Mouse (Mus musculus): ENCODE measurements around the gene Mdh1b.

The Mdh1b gene

GRCm38 (mm10) chr1:63730240-63730771 lies at the start of gene Mdh1b, which contains the start of gene Fastkd2:
TSS of gene Mdh1b (minus strand) at chr1:63730318.
TSS of gene Fastkd2 (plus strand) at chr1:63730614.
- peak; percentile 95 for DNase-seq (ENCODE audit: low read depth, low spot score)

GRCm38 (mm10) chr1:63776902-63777630 lies 46.9 kb upstream of the Mdh1b start:
- DNase-seq (ENCODE audit: low read depth, low spot score), result no peak

GRCm38 (mm10) chr1:63776396-63776795 lies 46.3 kb upstream of the Mdh1b start:
- no peak for DNase-seq (ENCODE audit: low read depth, low spot score)

GRCm38 (mm10) chr1:63770309-63770708 lies 40.2 kb upstream of the Mdh1b start:
- no peak for DNase-seq (ENCODE audit: low read depth, low spot score)

GRCm38 (mm10) chr1:63769167-63769566 lies 39.0 kb upstream of the Mdh1b start, which contains the start of gene 4933402D24Rik:
TSS of gene 4933402D24Rik (minus strand) at chr1:63769267.
- DNase-seq (ENCODE audit: low read depth, low spot score), result no peak

- no peak for DNase-seq (ENCODE audit: low read depth, low spot score)
Measured at GRCm38 (mm10) chr1:63768112-63768511, 38.0 kb upstream of the Mdh1b start.

GRCm38 (mm10) chr1:63764395-63764794 lies 34.3 kb upstream of the Mdh1b start:
- DNase-seq (ENCODE audit: low read depth, low spot score), result no peak

GRCm38 (mm10) chr1:63763881-63764386 lies 33.8 kb upstream of the Mdh1b start:
- no peak for DNase-seq (ENCODE audit: low read depth, low spot score)

GRCm38 (mm10) chr1:63763212-63763694 lies 33.1 kb upstream of the Mdh1b start:
- no peak for DNase-seq (ENCODE audit: low read depth, low spot score)

GRCm38 (mm10) chr1:63756005-63756404 lies 25.9 kb upstream of the Mdh1b start:
- peak; percentile 23 for DNase-seq (ENCODE audit: low read depth, low spot score)

GRCm38 (mm10) chr1:63729796-63730195 lies 322 bp downstream of the Mdh1b start:
- no peak for DNase-seq (ENCODE audit: low read depth, low spot score)

GRCm38 (mm10) chr1:63720161-63720560 lies 10.0 kb downstream of the Mdh1b start:
- DNase-seq (ENCODE audit: low read depth, low spot score), result no peak

GRCm38 (mm10) chr1:63708876-63709275 lies 21.2 kb downstream of the Mdh1b start:
- DNase-seq (ENCODE audit: low read depth, low spot score), result no peak

GRCm38 (mm10) chr1:63705733-63706132 lies 24.4 kb downstream of the Mdh1b start:
- DNase-seq (ENCODE audit: low read depth, low spot score), result no peak

- no peak for DNase-seq (ENCODE audit: low read depth, low spot score)
Measured at GRCm38 (mm10) chr1:63696861-63697260, 33.3 kb downstream of the Mdh1b start.

GRCm38 (mm10) chr1:63686827-63687226 lies 43.3 kb downstream of the Mdh1b start, which contains the start of gene Dytn:
TSS of gene Dytn (minus strand) at chr1:63686927.
- no peak for DNase-seq (ENCODE audit: low read depth, low spot score)

- DNase-seq (ENCODE audit: low read depth, low spot score), result no peak
Measured at GRCm38 (mm10) chr1:63675975-63676374, 54.1 kb downstream of the Mdh1b start.

- DNase-seq (ENCODE audit: low read depth, low spot score), result peak; percentile 67
Measured at GRCm38 (mm10) chr1:63668852-63669160, 61.3 kb downstream of the Mdh1b start.

GRCm38 (mm10) chr1:63667949-63668851 lies 61.9 kb downstream of the Mdh1b start:
- peak; percentile 61 for DNase-seq (ENCODE audit: low read depth, low spot score)

GRCm38 (mm10) chr1:63667201-63667948 lies 62.7 kb downstream of the Mdh1b start:
- DNase-seq (ENCODE audit: low read depth, low spot score), result peak; percentile 64

GRCm38 (mm10) chr1:63666089-63666488 lies 64.0 kb downstream of the Mdh1b start:
- DNase-seq (ENCODE audit: low read depth, low spot score), result no peak
